In the genomic region with DNA sequence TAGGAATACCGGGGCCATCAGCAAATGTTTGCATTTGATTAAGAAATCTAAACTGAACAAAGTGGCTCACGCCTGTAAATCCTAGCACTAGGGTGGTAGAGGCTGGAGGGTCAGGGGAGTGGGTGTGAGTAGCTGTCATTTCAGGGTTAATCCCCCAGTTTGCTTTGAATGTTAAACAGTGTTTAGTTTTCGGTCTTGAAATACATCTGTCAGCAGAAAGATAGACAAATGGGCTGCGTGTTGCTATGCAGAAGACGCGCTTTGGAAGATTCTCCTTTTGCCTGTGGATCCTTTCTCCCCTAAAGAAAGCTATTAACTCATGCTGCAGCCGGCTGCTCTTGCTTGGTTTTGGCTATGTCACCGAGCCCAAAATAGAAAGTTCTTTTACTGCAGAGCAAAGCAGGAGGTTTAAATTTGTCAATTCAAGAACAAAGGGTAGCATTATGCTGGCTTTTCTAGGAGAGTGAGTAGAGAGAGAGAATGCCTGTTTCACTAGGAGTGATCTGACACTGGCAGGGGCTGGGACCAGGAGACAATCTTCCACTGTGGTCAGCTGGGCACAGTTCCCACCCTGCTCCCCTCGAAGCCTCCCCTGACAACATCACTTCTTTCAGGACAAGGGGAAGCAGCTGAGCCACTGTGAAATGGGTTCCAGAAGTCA, we compare ENCODE assay signal across 9 mouse cellular contexts. TPM values are rescaled to one million over a fixed set of nuclear protein-coding genes. Genes with fewer than 3 reads are reported as not detected.
A peak's percentile ranks its signal among the peaks of the same experiment; 100 is the strongest.
DNase-seq lines count a peak whose midpoint lies in the region; ATAC-seq and TF ChIP-seq lines count a peak whose summit lies in the region.
"Had no signal": no experiment of that assay in that cellular context is flagged by ENCODE, and none has a peak within 500 bp of the region (broad histone marks: within the 10 kb centered on the region; RNA-seq: fewer than 3 reads in every experiment).

No protein-coding gene starts in this region.

- peak overlapping the region; percentile 66 for H3K27ac ChIP-seq in lung, embryonic 14.5 days (ENCODE audit: low read depth)
- peak overlapping the region; percentile 73 for H3K27ac ChIP-seq in heart, embryonic 11.5 days (ENCODE audit: low read depth, low read length)

- TF ChIP-seq CTCF in lung, embryonic 14.5 days (IDR thresholded peaks at IDR 0.05; ENCODE audit: low read depth): no peak

- H3K9me3 ChIP-seq in lung, embryonic 14.5 days (ENCODE audit: low read depth, low read length): no peaks in the 10 kb centered on the region
- H3K9me3 ChIP-seq in heart, embryonic 11.5 days (replicated peaks; ENCODE audit: control insufficient read depth, low read length): no peaks in the 10 kb centered on the region

- H3K4me2 ChIP-seq in lung, embryonic 14.5 days: peak overlapping the region; percentile 31
- H3K4me2 ChIP-seq in heart, embryonic 11.5 days: no peak overlapping the region; the same call in 1 of the 2 replicates

- peaks cover 9% of the 10 kb centered on the region; the same call in 1 of the 2 replicates for H3K4me1 ChIP-seq in lung, embryonic 14.5 days (ENCODE audit: insufficient read depth)
- peaks cover 14% of the 10 kb centered on the region for H3K4me1 ChIP-seq in heart, embryonic 11.5 days (ENCODE audit: control insufficient read depth, insufficient read depth, low read length)

- peak; percentile 52; the same call in 1 of the 2 replicates for ATAC-seq in lung, embryonic 14.5 days (ENCODE audit: insufficient read depth)
- no peak for ATAC-seq in heart, embryonic 11.5 days (replicated peaks; ENCODE audit: insufficient number of reproducible peaks, low FRiP score, low TSS enrichment)
- ATAC-seq in megakaryocyte progenitor cell, adult 5-6 weeks (replicated peaks; ENCODE audit: poor library complexity): no peak

- H3K36me3 ChIP-seq in lung, embryonic 14.5 days (ENCODE audit: insufficient read depth): no peaks in the 10 kb centered on the region
- H3K36me3 ChIP-seq in heart, embryonic 11.5 days (ENCODE audit: control insufficient read depth, insufficient read depth, low read length): no peaks in the 10 kb centered on the region

- H3K4me3 ChIP-seq in lung, embryonic 14.5 days (ENCODE audit: low read depth, low read length): no peak overlapping the region
- no peak overlapping the region for H3K4me3 ChIP-seq in heart, embryonic 11.5 days (ENCODE audit: low read depth, low read length)

- peak; percentile 39 for DNase-seq in lung, embryonic 14.5 days
- no peak for DNase-seq in lung, postnatal 4 days
- DNase-seq in left cerebral cortex, adult 11 months (ENCODE audit: low spot score): peak; percentile 72
- peak; percentile 55 to 63 for DNase-seq in right cerebral cortex, adult 2 months (ENCODE audit: low spot score in 2 of 2)
- DNase-seq in ovary, postnatal 36 days (ENCODE audit: low spot score): no peak
- no peak for DNase-seq in lung, postnatal 14 days

- peak overlapping the region; percentile 20 for H3K9ac ChIP-seq in lung, embryonic 14.5 days
- peak overlapping the region; percentile 50; the same call in 1 of the 2 replicates for H3K9ac ChIP-seq in heart, embryonic 11.5 days (ENCODE audit: low read depth, low read length)

- 17% methylated on average over 9 of the region's 9 CpGs for WGBS in lung, embryonic 14.5 days
- WGBS in heart, embryonic 11.5 days (ENCODE audit: insufficient replicate concordance): 44% methylated on average over 9 of the region's 9 CpGs

- H3K27me3 ChIP-seq in lung, embryonic 14.5 days (ENCODE audit: insufficient read depth, low read length): no peaks in the 10 kb centered on the region
- no peaks in the 10 kb centered on the region for H3K27me3 ChIP-seq in heart, embryonic 11.5 days (ENCODE audit: control insufficient read depth, insufficient read depth, low read length)

RNA-seq across cellular contexts. Expression of a gene that starts 12.1 kb away (rescaled TPM):
- polyA plus RNA-seq in lung, embryonic 14.5 days (2014; fragmentation: Nextera tagmentation; extraction: Ambion mirVana): 94.0 and 95.3 TPM in 2 replicates
- polyA plus RNA-seq in heart, embryonic 11.5 days (2014; fragmentation: Nextera tagmentation; extraction: Ambion mirVana): 77.1 and 78.3 TPM in 2 replicates
- 83.7 and 92.7 TPM in 2 replicates for total RNA-seq in megakaryocyte progenitor cell, adult 5-6 weeks (2015)
- 94.4 and 99.1 TPM in 2 replicates for total RNA-seq in megakaryocyte progenitor cell, adult 5-6 weeks (2017)

RNA-seq across cellular contexts. Expression of a gene that starts 59.0 kb away (rescaled TPM):
- not detected in 2 replicates for polyA plus RNA-seq in lung, embryonic 14.5 days (2014; fragmentation: Nextera tagmentation; extraction: Ambion mirVana)
- not detected in 2 replicates for polyA plus RNA-seq in heart, embryonic 11.5 days (2014; fragmentation: Nextera tagmentation; extraction: Ambion mirVana)
- total RNA-seq in megakaryocyte progenitor cell, adult 5-6 weeks (2015): not detected in 2 replicates
- total RNA-seq in megakaryocyte progenitor cell, adult 5-6 weeks (2017): 0.25 TPM in 1 of 2 replicates, not detected in the other
- total RNA-seq: heart, postnatal 10 days had no signal

Comparison
In these comparisons a context has a peak if more than half of its experiments do, and no peak if none do; other contexts are left out.
1. DNase-seq: peak in lung, embryonic 14.5 days (single experiment), left cerebral cortex, adult 11 months (single experiment) and right cerebral cortex, adult 2 months (2 of 2); none in lung, postnatal 4 days (0 of 2), ovary, postnatal 36 days (single experiment) and lung, postnatal 14 days (single experiment).